Mouse (Mus musculus): ENCODE measurements around the gene Rai14.

DNA sequence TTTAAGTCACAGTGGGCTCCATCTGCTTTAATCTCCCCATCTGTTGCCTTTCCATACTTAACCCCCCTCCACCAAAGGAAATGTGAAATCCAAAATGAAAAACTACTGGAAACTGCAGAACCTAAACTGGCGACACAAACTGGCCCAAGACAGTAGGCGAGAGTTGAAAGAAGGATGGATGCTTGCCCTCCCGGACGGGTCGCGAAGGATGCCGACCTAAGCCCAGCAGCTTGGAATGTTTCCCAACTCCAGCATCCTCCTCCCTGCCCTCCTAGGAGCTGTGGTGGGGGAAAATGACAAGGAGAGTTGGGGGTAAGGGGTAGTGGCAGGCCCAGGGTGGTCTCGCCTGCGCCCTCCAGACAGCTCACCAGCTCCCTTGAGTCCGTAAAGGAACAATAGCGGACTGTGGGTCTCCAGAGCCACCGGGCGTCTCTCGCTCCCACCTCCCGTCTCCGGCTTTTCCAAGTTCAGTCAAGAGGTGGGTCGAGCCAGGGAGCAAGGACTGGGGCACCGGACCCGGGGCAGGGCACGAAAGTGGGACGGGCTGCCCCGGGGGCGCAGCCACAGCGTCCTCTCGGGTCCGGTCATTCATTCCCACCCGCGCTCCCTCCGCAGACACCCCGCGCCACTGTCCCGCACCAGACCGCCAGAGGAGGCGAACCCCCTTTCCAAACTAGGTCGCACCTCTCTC, 653 bp downstream of the Rai14 start:
- TF ChIP-seq CTCF (IDR thresholded peaks at IDR 0.05; ENCODE audit: borderline replicate concordance, extremely low read depth, insufficient read depth, insufficient read length) (no peak), POLR2A (IDR thresholded peaks at IDR 0.05; ENCODE audit: borderline replicate concordance, extremely low read depth, insufficient read depth, insufficient read length, poor library complexity, severe bottlenecking) (no peak)
